Mouse (Mus musculus) cerebellum, adult 18-20 months (tissue): ENCODE measurements around the gene Atp9a.

ENCODE experiments used
- DNase-seq, 2 experiments: peaks; one replicate each; pipeline ENCODE4 v3.0.0; 2021

Gene Atp9a

GRCm38 (mm10) chr2:168634881-168635280 lies 107.3 kb downstream of the Atp9a start:
- no peak for DNase-seq

GRCm38 (mm10) chr2:168633301-168633816 lies 108.8 kb downstream of the Atp9a start:
- DNase-seq: no peak

DNA sequence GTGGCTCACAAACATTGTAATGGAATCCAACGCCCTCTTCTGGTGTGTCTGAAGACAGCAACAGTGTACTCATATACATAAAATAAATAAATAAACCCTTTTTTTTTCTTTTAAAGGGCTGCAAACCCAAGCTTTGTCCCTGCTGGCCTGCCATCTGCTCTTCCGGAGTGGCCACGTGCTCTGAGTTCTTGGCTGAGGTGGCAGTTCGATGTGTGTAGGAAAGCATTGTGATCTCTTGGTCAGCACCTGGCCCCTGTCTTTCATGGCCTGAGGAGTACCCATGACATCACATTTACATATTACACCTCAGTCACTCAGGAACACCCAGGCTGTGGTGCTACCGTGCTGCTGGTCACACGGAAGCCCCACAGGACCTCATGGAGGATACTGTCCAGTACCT lies 109.7 kb downstream of the Atp9a start:
- no peak for DNase-seq

DNA sequence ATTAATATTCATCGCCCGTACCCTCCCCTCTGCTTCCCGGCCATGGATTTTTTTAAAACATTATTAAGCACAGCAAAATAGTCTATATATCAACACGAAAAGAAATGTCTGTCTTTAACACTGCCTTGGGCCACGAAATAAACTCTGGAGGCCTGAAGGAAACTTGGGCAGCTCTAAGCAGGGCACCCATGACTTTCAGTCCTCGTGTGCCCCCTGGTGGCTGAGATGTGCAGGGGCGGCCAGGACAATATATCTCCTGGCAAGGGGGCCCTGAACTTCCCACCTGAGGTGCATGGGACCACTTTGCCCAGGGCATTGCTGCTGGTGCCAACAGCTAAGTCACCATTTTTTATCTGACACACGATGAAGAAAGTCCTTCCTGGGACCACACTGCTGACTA lies 113.4 kb downstream of the Atp9a start:
- DNase-seq: peak; percentile 72 to 83

DNA sequence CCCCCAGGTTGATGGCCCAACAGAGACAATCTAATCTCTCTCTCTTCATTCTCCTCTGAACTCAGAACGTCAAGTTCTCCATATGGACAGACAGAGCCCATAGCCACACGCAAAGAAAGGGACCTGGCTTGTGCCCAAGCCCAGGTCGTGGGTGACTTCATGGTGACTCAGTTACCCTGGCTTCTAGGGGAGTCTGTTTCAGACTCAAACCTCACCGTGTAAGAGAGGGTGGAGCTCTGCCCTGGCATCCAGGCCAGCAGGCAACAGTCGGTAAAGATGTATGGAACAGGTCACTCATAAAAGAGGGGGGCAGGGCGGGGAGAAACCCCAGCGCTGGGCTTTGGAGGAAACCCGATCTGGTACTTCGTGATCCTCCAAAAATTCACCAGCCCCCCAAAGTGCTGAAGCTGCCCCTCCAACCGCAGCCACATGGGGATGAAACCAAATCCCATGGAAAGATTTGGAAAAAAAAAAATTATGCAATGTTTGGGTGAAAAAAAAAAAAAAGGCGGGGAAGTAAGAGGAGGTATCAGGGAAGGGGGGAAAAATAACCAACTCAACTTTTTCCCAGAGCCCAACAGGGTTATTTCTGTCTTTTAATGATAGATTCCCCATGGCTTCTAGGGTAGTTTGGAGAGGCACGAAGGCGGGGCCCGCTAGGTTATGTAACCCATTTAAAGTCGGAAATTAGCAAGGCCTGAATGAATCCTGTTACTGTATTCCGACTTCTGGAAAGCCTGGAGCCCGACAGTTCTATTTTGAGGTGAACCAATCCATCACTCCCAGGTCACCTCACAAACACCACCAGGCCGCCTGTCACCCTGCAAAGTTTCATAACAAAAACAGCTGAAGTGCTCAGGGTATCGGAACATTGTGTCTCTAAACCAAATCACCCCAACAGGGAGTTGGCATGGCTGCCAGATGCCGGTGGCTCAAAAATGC lies 114.1 kb downstream of the Atp9a start:
- DNase-seq: peak in 1 of 2 experiments; percentile 22

DNA sequence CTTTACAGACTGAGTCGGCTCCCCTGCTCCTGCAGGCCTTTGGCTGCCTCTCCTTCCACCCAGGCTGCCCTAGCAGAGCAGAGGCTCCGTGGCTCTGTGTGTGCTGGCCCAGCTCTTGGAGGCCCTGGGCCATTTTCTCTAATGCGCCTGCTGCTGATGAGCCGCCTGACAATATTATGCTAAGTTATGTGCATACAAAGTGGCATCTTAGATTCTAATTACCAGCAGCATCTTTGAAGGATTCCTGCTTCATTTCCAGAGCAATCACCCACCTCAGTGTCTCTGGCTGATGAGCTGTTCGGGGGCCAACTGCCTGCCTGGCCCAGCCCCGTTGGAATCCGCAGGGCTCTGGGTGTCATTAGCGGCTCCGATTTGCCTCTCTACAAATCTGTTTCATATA lies 115.8 kb downstream of the Atp9a start:
- DNase-seq: no peak

GRCm38 (mm10) chr2:168625091-168625490 lies 117.1 kb downstream of the Atp9a start:
- no peak for DNase-seq

GRCm38 (mm10) chr2:168621111-168621802 lies 121.0 kb downstream of the Atp9a start:
- DNase-seq: no peak

GRCm38 (mm10) chr2:168618205-168618717 lies 123.9 kb downstream of the Atp9a start:
- DNase-seq: no peak

GRCm38 (mm10) chr2:168615160-168615559 lies 127.0 kb downstream of the Atp9a start:
- DNase-seq: no peak

- no peak for DNase-seq
Observed at GRCm38 (mm10) chr2:168614170-168614872, 127.9 kb downstream of the Atp9a start.

- DNase-seq: no peak
Observed at GRCm38 (mm10) chr2:168613092-168613880, 128.9 kb downstream of the Atp9a start.

- no peak for DNase-seq
Observed at GRCm38 (mm10) chr2:168610941-168611340, 131.3 kb downstream of the Atp9a start.

DNA sequence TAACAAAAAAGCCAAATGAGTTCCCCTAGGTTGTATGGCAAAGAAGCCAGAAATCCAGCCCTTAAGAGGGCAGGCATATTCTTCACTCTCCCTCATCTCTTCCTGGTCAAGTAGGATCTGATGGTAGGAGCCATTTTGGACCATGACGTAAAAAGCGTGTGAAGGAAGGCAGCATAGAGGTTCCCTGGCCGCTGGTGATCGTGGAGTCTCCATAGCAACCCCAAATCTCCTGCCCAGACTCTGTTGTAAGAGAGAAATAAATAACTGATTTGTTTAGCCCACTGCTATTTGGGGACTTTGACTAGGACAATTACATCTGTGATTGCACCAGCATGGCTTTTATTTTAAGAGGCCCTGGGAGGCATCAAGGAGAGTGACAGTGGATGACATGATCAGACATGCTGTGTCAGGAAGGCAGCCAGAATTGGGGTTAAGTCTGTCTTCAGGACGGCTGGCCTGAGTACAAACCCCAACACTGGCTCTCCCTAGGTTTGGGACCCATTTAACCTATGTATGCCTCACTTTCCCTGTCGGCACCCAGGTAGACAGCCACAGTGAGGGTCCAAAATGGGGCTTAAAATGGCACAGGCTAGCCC lies 132.5 kb downstream of the Atp9a start:
- DNase-seq: no peak

DNA sequence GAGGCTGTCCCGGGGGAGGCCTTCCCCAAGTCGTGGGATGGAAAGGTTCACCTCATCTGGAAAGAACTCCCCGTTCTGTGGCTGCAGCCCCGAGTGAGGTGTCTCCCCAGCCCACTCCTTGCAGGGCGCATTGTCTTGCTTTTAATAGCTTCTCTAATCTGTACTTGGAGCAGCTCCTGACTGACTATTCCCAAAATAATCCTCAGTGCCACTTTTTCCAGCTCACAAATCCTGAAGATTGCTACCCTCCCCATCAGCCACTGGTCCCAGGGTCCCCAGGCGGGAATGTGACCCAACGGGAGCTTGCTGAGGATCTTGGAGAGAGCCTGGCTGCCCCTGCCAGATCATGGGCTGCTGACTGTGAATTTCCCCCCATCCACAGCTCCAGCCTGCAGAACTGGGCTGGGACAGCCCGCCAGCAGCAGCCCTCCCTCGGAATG lies 134.1 kb downstream of the Atp9a start:
- no peak for DNase-seq

GRCm38 (mm10) chr2:168604655-168605070 lies 137.5 kb downstream of the Atp9a start:
- DNase-seq: no peak

- no peak for DNase-seq
Observed at GRCm38 (mm10) chr2:168602387-168602741, 139.8 kb downstream of the Atp9a start.

DNA sequence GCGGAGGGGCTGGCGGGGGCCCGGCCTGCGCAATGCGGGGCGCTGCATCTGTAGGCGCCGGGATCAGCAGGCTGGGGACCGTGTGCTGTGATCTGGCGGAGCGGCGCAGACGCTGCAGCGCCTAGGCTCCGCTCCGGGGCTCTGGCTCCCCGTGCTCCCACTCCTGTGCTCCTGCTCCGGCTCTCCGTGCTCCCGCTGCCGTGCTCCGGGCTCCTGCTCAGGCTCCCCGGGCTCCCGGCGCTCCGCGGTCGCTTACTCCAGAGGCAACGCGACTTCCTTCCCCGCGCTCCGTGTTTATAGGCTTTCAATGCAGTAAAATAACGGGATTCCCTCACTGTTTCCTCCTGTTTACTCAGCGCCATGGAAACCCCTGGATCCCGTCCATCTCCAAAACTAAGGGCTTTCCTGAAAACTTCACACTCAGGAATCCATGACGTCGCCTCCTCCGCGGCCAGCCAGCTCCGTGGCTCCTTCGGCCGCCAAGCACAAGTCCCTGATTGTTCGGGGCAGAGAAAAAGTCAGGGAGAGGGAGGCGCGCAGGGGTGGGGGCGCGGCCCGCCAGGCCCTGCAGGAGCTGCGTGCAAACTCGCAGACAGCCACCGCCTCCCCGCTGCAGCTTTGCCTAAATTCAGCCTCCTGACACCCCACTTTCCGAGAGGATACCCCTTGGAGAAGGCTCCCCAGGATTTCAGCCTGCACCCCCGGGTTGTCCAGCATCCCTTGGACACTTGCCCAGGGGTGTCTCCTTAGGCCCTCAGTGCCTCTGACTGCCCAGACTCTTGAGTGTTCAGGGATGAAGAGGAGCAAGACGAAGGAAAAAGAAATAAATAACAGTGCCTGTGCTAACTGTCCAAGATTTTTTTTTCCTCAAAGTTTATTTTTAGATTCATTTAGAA lies 140.5 kb downstream of the Atp9a start, which contains the start of gene Nfatc2:
Gene Nfatc2 (minus strand): TSS at position 167 of the 896 bp plus-strand sequence.
- DNase-seq: peak; percentile 41 to 72

- DNase-seq: peak; percentile 45 to 62
Observed at GRCm38 (mm10) chr2:168600750-168601490, 141.3 kb downstream of the Atp9a start.

- no peak for DNase-seq
Observed at GRCm38 (mm10) chr2:168595693-168596092, 146.5 kb downstream of the Atp9a start.
